Mouse (Mus musculus) liver, postnatal 0 days (tissue): ENCODE measurements around the gene Kirrel2.

Experiments
- CTCF ChIP-seq: sonication (generic); IDR thresholded peaks from 2 replicates; pipeline ENCODE4 v1.5.1; 2016; ENCODE audit warnings: antibody characterized with exemption, low read depth
- EP300 ChIP-seq: IDR thresholded peaks from 2 replicates; pipeline ENCODE4 v1.6.1; 2016; ENCODE audit warnings: antibody characterized with exemption, low read depth, mild to moderate bottlenecking

DNA sequence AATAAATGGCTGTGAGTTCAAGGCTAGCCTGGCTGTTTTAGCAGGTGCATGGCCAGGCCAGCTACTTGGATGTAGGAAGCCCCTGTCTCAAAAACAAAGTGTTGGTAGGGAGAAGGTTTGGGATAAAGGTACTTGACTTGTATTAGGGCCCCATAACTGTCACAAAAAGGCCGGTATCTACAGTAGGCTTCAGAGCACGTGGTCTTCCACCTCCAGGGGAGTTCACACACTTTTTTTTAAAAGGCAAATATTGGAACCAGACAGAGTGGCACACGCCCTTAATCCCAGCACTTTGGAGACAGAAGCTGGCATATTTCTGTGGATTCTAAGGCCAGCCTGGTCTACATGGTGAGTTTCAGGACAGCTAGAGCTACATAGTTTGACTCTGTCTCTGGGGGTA lies 36.8 kb downstream of the Kirrel2 start:
- no peak for TF ChIP-seq CTCF
- no peak for TF ChIP-seq EP300
